Mouse (Mus musculus) cerebellum, adult 11 months (tissue): ENCODE data around the gene Golim4.

Experiments used
- DNase-seq: peaks from one replicate; pipeline ENCODE4 v3.0.0; 2022

Gene Golim4

GRCm38 (mm10) chr3:75917770-75918503 lies 38.8 kb downstream of the Golim4 start:
- no peak for DNase-seq

GRCm38 (mm10) chr3:75912786-75913185 lies 44.0 kb downstream of the Golim4 start:
- no peak for DNase-seq

GRCm38 (mm10) chr3:75910768-75911167 lies 46.0 kb downstream of the Golim4 start:
- no peak for DNase-seq

- DNase-seq, result peak; percentile 10
These were observed 46.5 kb downstream of the Golim4 start for GRCm38 (mm10) chr3:75910257-75910656.

GRCm38 (mm10) chr3:75901903-75902598 lies 54.7 kb downstream of the Golim4 start:
- no peak for DNase-seq

GRCm38 (mm10) chr3:75895075-75895474 lies 61.7 kb downstream of the Golim4 start:
- no peak for DNase-seq

GRCm38 (mm10) chr3:75891581-75891980 lies 65.2 kb downstream of the Golim4 start:
- DNase-seq, result no peak

- DNase-seq, result no peak
These were observed 67.4 kb downstream of the Golim4 start for GRCm38 (mm10) chr3:75889323-75889722.

- no peak for DNase-seq
These were observed 75.2 kb downstream of the Golim4 start for GRCm38 (mm10) chr3:75881582-75881981.

- DNase-seq, result no peak
These were observed 77.5 kb downstream of the Golim4 start for GRCm38 (mm10) chr3:75879269-75879668.

GRCm38 (mm10) chr3:75868886-75869285 lies 87.9 kb downstream of the Golim4 start:
- DNase-seq, result no peak

GRCm38 (mm10) chr3:75864203-75864602 lies 92.5 kb downstream of the Golim4 start:
- DNase-seq, result no peak

- no peak for DNase-seq
These were observed 95.1 kb downstream of the Golim4 start for GRCm38 (mm10) chr3:75861677-75862076.

- DNase-seq, result no peak
These were observed 96.0 kb downstream of the Golim4 start for GRCm38 (mm10) chr3:75860760-75861159.

- DNase-seq, result no peak
These were observed 121.3 kb downstream of the Golim4 start for GRCm38 (mm10) chr3:75835286-75835967.

GRCm38 (mm10) chr3:75834827-75835226 lies 121.9 kb downstream of the Golim4 start:
- no peak for DNase-seq
